1 mouse cellular context compared by ENCODE assay signal in the genomic region with DNA sequence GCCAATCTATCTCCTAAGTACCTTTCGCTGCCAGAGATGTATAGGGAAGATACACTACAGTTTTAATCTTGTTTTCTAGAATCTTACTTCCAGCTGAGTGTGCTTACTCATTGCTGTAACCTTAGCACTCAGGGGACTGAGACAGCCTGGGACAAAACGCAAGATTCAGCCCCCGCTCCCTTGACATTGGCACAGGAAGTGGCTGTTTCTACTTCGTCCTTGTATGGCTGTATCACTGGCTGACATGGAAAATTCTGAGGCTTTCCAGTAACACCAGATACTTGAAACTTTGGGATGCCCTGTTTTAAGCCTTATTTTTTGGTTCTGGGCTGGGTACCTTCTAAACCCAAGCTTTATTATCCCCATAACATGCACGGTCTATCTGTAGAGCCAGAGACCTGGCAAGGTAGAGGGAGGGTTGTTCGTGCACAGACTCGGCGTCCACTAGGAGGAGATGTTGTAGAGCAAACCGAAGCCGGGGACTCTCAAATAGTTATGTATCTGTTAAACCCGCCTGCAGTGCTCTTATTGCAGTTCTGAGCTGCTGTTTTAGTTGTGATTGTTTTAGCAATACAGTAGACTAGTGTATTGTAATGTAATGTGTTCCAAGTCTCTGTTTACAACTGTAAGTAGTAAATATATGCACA.
TF ChIP-seq lines count a peak whose summit lies in the region.

No protein-coding gene starts in this region.

TF ChIP-seq in MEL, 35 proteins besides CTCF, POLR2A, EP300 and RAD21:
- no peak for TF ChIP-seq TCF12 (IDR thresholded peaks at IDR 0.05; ENCODE audit: low read depth, low read length)
- no peak for TF ChIP-seq TAL1 (IDR thresholded peaks at IDR 0.05; ENCODE audit: low read length)
- no peak for TF ChIP-seq NELFE (IDR thresholded peaks at IDR 0.05; ENCODE audit: low read depth, low read length)
- no peak for TF ChIP-seq BHLHE40 (IDR thresholded peaks at IDR 0.05; ENCODE audit: borderline replicate concordance, low read depth, low read length)
- TF ChIP-seq KAT2A (conservative IDR thresholded peaks at IDR 0.05; ENCODE audit: low read depth, low read length) = no peak
- peak; percentile 52 for TF ChIP-seq SIN3A (IDR thresholded peaks at IDR 0.05; ENCODE audit: low read length)
- TF ChIP-seq ZKSCAN1 (IDR thresholded peaks at IDR 0.05; ENCODE audit: low read depth, low read length) = no peak
- no peak for TF ChIP-seq MEF2A (IDR thresholded peaks at IDR 0.05; ENCODE audit: extremely low read depth, insufficient replicate concordance, low read depth, low read length, poor library complexity, severe bottlenecking)
- TF ChIP-seq E2F4 (IDR thresholded peaks at IDR 0.05; ENCODE audit: borderline replicate concordance, low read depth, low read length) = no peak
- no peak for TF ChIP-seq ZMIZ1 (IDR thresholded peaks at IDR 0.05; ENCODE audit: low read depth, low read length)
- peak; percentile 87 for TF ChIP-seq SMC3 (IDR thresholded peaks at IDR 0.05; ENCODE audit: low read depth, low read length)
- TF ChIP-seq MYB (IDR thresholded peaks at IDR 0.05; ENCODE audit: low read depth, low read length) = no peak
- no peak for TF ChIP-seq CHD2 (IDR thresholded peaks at IDR 0.05; ENCODE audit: low read length)
- TF ChIP-seq ZC3H11A (IDR thresholded peaks at IDR 0.05; ENCODE audit: low read depth, low read length) = peak; percentile 79
